In genomic region chr12:70192267-70192727, GRCm38 (mm10) we compare ENCODE assay signal across 9 mouse cellular contexts. TPM values are rescaled to one million over a fixed set of nuclear protein-coding genes. Genes with fewer than 3 reads are reported as not detected.
A peak's percentile ranks its signal among the peaks of the same experiment; 100 is the strongest.
DNase-seq lines count a peak whose midpoint lies in the region; ATAC-seq lines count a peak whose summit lies in the region.
"Had no signal": no experiment of that assay in that cellular context is flagged by ENCODE, and none has a peak within 500 bp of the region (broad histone marks: within the 10 kb centered on the region; RNA-seq: fewer than 3 reads in every experiment).

No protein-coding gene starts in this region.

- no peak for ATAC-seq in kidney, embryonic 16.5 days (ENCODE audit: low FRiP score, low TSS enrichment)
- peak; percentile 44 for ATAC-seq in forebrain, embryonic 11.5 days (replicated peaks; ENCODE audit: low FRiP score)
- ATAC-seq in limb, embryonic 11.5 days (ENCODE audit: insufficient number of reproducible peaks, low FRiP score, low TSS enrichment, low read depth): no peak
- ATAC-seq in stomach, embryonic 15.5 days (ENCODE audit: insufficient read depth, low FRiP score, low read depth): peak; percentile 10; the same call in 1 of the 2 replicates

- H3K36me3 ChIP-seq in kidney, embryonic 16.5 days (ENCODE audit: insufficient read depth, low read length): peaks cover 10% of the 10 kb centered on the region; the same call in 1 of the 2 replicates
- no peaks in the 10 kb centered on the region for H3K36me3 ChIP-seq in forebrain, embryonic 11.5 days (ENCODE audit: control insufficient read depth, insufficient read depth, low read length)
- no peaks in the 10 kb centered on the region for H3K36me3 ChIP-seq in limb, embryonic 11.5 days (ENCODE audit: control insufficient read depth, insufficient read depth, low read length)
- H3K36me3 ChIP-seq in stomach, embryonic 15.5 days: no peaks in the 10 kb centered on the region

- peak overlapping the region; percentile 52 for H3K4me2 ChIP-seq in kidney, embryonic 16.5 days (replicated peaks; ENCODE audit: low read depth, low read length)
- H3K4me2 ChIP-seq in forebrain, embryonic 11.5 days (ENCODE audit: low read depth, low read length, severe bottlenecking): peak overlapping the region; percentile 45; the same call in 1 of the 2 replicates
- H3K4me2 ChIP-seq in limb, embryonic 11.5 days (ENCODE audit: low read depth, severe bottlenecking): peak overlapping the region; percentile 33; the same call in 1 of the 2 replicates
- peak overlapping the region; percentile 56 for H3K4me2 ChIP-seq in stomach, embryonic 15.5 days

- no peaks in the 10 kb centered on the region for H3K27me3 ChIP-seq in kidney, embryonic 16.5 days (ENCODE audit: insufficient read depth, low read length)
- H3K27me3 ChIP-seq in forebrain, embryonic 11.5 days (ENCODE audit: control insufficient read depth, insufficient read depth, low read length): no peaks in the 10 kb centered on the region
- no peaks in the 10 kb centered on the region for H3K27me3 ChIP-seq in limb, embryonic 11.5 days (ENCODE audit: control insufficient read depth, insufficient read depth, low read length)
- no peaks in the 10 kb centered on the region for H3K27me3 ChIP-seq in stomach, embryonic 15.5 days (replicated peaks)

- H3K27ac ChIP-seq in kidney, embryonic 16.5 days (ENCODE audit: low read length): 0 out of 2 replicates have a peak overlapping the region, but pooled peaks have one; percentile 15
- no peak overlapping the region for H3K27ac ChIP-seq in forebrain, embryonic 11.5 days (ENCODE audit: low read depth, low read length)
- H3K27ac ChIP-seq in limb, embryonic 11.5 days (replicated peaks; ENCODE audit: low read depth, low read length): no peak overlapping the region
- peak overlapping the region; percentile 48; the same call in 1 of the 2 replicates for H3K27ac ChIP-seq in stomach, embryonic 15.5 days

- WGBS in kidney, embryonic 16.5 days: 19% methylated on average over 19 of the region's 19 CpGs
- 29% methylated on average over 19 of the region's 19 CpGs for WGBS in forebrain, embryonic 11.5 days
- 18% methylated on average over 19 of the region's 19 CpGs for WGBS in limb, embryonic 11.5 days
- WGBS in stomach, embryonic 15.5 days: 17% methylated on average over 19 of the region's 19 CpGs

- no peaks in the 10 kb centered on the region for H3K9me3 ChIP-seq in kidney, embryonic 16.5 days (ENCODE audit: low read length)
- H3K9me3 ChIP-seq in forebrain, embryonic 11.5 days (ENCODE audit: control insufficient read depth, low read length): no peaks in the 10 kb centered on the region
- H3K9me3 ChIP-seq in limb, embryonic 11.5 days (ENCODE audit: control insufficient read depth, low read length): no peaks in the 10 kb centered on the region
- no peaks in the 10 kb centered on the region for H3K9me3 ChIP-seq in stomach, embryonic 15.5 days

- no peak for DNase-seq in kidney, adult 9 months
- peak; percentile 18 for DNase-seq in cerebellum, adult 9-11 months
- peak; percentile 54 for DNase-seq in forebrain, embryonic 11.5 days (ENCODE audit: low spot score)
- DNase-seq in limb, embryonic 11.5 days (ENCODE audit: low spot score): peak; percentile 38
- DNase-seq in c-Kit-positive CD71-positive TER-119-positive erythroid progenitor cells, embryonic 14.5 days (ENCODE audit: low spot score): no peak
- DNase-seq in kidney, adult 8-10 months: no peak

- peak overlapping the region; percentile 40 for H3K4me3 ChIP-seq in kidney, embryonic 16.5 days (ENCODE audit: low read length)
- peak overlapping the region; percentile 19; the same call in 1 of the 2 replicates for H3K4me3 ChIP-seq in forebrain, embryonic 11.5 days (ENCODE audit: low read depth, low read length)
- peak overlapping the region; percentile 14; the same call in 1 of the 2 replicates for H3K4me3 ChIP-seq in limb, embryonic 11.5 days (ENCODE audit: low read depth, low read length)
- H3K4me3 ChIP-seq in stomach, embryonic 15.5 days (replicated peaks): peak overlapping the region; percentile 30

- peaks cover 10% of the 10 kb centered on the region; the same call in 1 of the 2 replicates for H3K4me1 ChIP-seq in kidney, embryonic 16.5 days (ENCODE audit: insufficient read depth, low read length)
- H3K4me1 ChIP-seq in forebrain, embryonic 11.5 days (replicated peaks; ENCODE audit: control insufficient read depth, insufficient read depth, low read length): no peaks in the 10 kb centered on the region
- H3K4me1 ChIP-seq in limb, embryonic 11.5 days (ENCODE audit: control insufficient read depth, insufficient read depth, low read length): peaks cover 9% of the 10 kb centered on the region; the same call in 1 of the 2 replicates
- H3K4me1 ChIP-seq in stomach, embryonic 15.5 days: peaks cover 4% of the 10 kb centered on the region; the same call in 1 of the 2 replicates

- peak overlapping the region; percentile 41 for H3K9ac ChIP-seq in kidney, embryonic 16.5 days (replicated peaks; ENCODE audit: low read length)
- H3K9ac ChIP-seq in forebrain, embryonic 11.5 days (ENCODE audit: low read length): 0 out of 2 replicates have a peak overlapping the region, but pooled peaks have one; percentile 27
- H3K9ac ChIP-seq in limb, embryonic 11.5 days (ENCODE audit: low read length): 0 out of 2 replicates have a peak overlapping the region, but pooled peaks have one; percentile 17
- H3K9ac ChIP-seq in stomach, embryonic 15.5 days: no peak overlapping the region

RNA-seq across cellular contexts. Expression of gene Abhd12b, which starts 38.4 kb away (rescaled TPM):
- polyA plus RNA-seq in kidney, embryonic 16.5 days (2015; fragmentation: Nextera tagmentation; extraction: Ambion mirVana): 0.05 and 0.17 TPM in 2 replicates
- not detected in 2 replicates for polyA plus RNA-seq in forebrain, embryonic 11.5 days (2014; fragmentation: Nextera tagmentation; extraction: Ambion mirVana)
- polyA plus RNA-seq in limb, embryonic 11.5 days (2014; fragmentation: Nextera tagmentation; extraction: Ambion mirVana): 0.15 TPM in 1 of 2 replicates, not detected in the other
- not detected in 2 replicates for polyA plus RNA-seq in stomach, embryonic 15.5 days (2015; fragmentation: Nextera tagmentation; extraction: Ambion mirVana)
- polyA plus RNA-seq: liver, embryonic 16.5 days had no signal

RNA-seq across cellular contexts. Expression of gene Pygl, which starts 39.0 kb away (rescaled TPM):
- polyA plus RNA-seq in kidney, embryonic 16.5 days (2015; fragmentation: Nextera tagmentation; extraction: Ambion mirVana): 47.9 and 49.1 TPM in 2 replicates
- polyA plus RNA-seq in forebrain, embryonic 11.5 days (2014; fragmentation: Nextera tagmentation; extraction: Ambion mirVana): 5.9 and 6.3 TPM in 2 replicates
- 7.8 and 8.3 TPM in 2 replicates for polyA plus RNA-seq in limb, embryonic 11.5 days (2014; fragmentation: Nextera tagmentation; extraction: Ambion mirVana)
- 37.0 and 39.3 TPM in 2 replicates for polyA plus RNA-seq in stomach, embryonic 15.5 days (2015; fragmentation: Nextera tagmentation; extraction: Ambion mirVana)

Comparison
In these comparisons a context has a peak if more than half of its experiments do, and no peak if none do; other contexts are left out.
1. ATAC-seq: peak in forebrain, embryonic 11.5 days (single experiment) and stomach, embryonic 15.5 days (single experiment); none in kidney, embryonic 16.5 days (single experiment) and limb, embryonic 11.5 days (single experiment).
2. H3K27ac ChIP-seq: peak in kidney, embryonic 16.5 days (single experiment) and stomach, embryonic 15.5 days (single experiment); none in forebrain, embryonic 11.5 days (single experiment) and limb, embryonic 11.5 days (single experiment).
3. DNase-seq: peak in cerebellum, adult 9-11 months (single experiment), forebrain, embryonic 11.5 days (single experiment) and limb, embryonic 11.5 days (single experiment); none in kidney, adult 9 months (single experiment), c-Kit-positive CD71-positive TER-119-positive erythroid progenitor cells, embryonic 14.5 days (single experiment) and kidney, adult 8-10 months (0 of 2).
4. Peak in every context shown above with its lines, with median percentiles within 50 percentile points of each other: H3K4me2 ChIP-seq and H3K4me3 ChIP-seq.